Mouse (Mus musculus) ES-CJ7 (cell line): ENCODE results near the gene Erbb3.
A peak's percentile ranks its signal among the peaks of the same experiment; 100 is the strongest.
"Not testable (repeated sequence)": the region's sequence is repeated elsewhere in the genome, so short reads cannot be mapped to it uniquely, and the experiment has no call there.

Experiments
- DNase-seq: peaks from one replicate; pipeline ENCODE4 v3.0.0; 2011; ENCODE audit warnings: low read depth, low spot score

Gene Erbb3

DNA sequence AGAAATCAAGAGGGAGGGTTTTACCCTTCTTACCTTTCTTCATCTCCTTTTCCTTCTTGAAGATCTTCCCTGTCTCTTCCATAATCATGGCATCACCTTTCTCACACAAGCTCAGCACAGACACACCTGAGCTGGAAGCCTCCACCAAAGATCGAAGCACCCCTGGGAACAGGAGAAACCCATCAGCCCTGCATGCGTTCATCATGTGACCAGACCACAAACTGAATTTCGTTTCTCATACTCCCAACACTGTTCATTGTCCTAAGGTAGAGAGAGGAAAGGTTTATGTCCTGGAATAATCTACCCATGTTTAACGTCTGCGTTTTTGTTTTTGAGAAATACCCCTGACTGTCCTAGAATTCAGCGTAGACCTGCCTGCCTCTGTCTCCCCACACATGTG, 25.9 kb downstream of the Erbb3 start:
- no peak for DNase-seq

- DNase-seq = no peak
Observed at GRCm38 (mm10) chr10:128556963-128557362, 32.5 kb downstream of the Erbb3 start.

DNA sequence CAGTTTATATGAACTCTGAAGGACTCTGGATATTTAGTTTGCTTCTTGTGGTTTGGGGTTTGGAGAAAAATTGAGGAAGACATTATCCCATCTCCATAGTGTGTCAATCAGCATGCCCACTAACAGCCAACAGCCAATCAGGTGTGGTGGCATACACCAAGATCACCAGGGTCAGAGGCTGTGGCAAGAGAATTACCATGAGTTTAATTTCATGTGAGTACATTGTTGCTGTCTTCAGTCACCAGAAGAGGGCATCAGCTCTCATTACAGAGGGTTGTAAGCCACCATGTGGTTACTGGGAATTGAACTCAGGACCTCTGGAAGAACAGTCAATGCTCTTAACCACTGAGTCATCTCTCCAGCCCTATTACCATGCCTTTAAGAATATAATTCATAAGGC, 33.2 kb downstream of the Erbb3 start:
- DNase-seq = peak; percentile 78

- DNase-seq = not testable (repeated sequence)
Observed at GRCm38 (mm10) chr10:128555567-128555966, 33.9 kb downstream of the Erbb3 start.

DNA sequence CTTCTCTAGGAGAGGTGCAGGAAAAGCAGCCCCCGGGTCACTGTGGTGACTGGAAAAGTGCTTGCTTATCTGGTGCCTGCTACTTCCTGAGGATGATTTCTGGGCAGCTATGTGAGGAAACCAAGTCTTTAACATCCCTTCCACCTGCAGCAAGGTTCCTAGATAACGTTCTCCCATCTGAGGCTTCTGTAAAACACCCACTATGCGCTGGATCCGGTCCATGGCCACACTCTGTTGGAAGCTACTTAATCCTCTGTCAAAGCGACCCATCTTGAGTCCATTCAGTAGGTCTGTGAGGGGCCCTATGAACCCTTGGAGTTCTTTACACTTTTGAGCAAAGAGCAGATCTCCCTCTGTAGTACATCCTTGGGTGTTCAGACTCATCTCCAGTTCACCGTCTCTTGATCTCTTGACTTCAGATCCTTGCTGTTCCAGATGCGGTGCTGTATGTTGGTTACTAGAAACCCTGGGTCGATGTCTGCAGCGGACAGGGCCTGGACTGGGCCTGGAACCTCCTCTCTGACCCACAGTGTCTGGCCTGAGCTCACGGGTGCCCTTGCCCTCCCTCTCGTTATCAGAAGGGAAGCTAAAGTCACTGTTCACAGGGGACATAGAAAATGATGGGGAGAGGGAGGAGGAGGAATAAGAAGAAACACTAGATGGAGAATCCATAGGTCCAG, 39.2 kb downstream of the Erbb3 start:
- not testable (repeated sequence) for DNase-seq

DNA sequence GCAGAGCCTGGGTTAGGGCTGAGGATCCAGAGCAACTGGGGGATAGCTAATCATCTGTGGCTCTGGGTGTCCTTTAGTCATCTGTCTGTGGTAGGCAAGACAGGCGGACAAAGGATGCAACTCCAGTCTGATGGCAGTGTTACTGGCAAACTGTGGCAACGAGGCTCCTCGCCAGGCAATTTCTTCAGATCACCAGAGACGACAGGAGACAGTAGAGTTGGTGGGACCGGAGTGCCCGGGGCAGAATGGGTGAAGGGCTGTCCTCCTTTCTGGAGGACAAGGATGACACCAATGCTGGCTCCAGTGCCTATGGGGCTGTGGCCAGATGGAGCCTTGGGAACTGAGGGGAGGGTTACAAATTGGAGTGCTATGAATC, 39.8 kb downstream of the Erbb3 start:
- not testable (repeated sequence) for DNase-seq

DNA sequence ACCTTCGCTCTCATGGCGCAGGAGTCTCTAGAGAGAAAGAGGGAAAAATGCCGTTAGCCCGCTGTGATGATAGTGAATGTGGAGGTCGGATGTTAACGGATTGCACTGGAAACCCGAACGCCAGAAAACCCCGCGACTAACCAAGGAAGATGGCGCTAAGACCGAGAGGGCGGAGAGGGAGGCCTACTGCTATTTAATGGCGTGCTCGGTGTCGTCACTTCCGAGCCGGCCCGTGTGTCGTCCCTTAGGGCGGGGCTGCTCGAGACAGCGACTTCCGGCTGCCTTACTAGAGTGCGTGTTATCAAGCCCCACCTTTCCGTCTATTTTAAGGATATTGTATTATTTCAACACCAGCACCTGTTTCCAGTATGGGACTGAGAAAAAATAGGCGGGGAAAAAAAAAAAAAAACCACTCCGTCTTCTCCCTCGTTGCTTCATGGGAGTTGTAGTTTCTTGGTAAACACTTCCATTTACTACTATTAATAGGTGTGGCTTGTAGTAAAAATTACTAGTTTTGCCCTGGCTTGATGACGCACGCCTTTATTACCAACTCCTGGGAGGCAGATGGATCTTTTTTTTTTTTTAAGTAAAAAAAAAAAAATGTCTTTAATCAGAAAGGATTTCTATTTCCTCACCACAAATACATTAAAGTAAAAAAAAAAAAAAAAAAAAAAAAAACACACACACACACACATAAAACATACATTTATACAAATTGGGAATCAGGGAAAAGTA, 40.3 kb downstream of the Erbb3 start, which contains the start of gene Rpl41:
Gene Rpl41 (minus strand): TSS at position 359 of the 735 bp plus-strand sequence.
- peak; percentile 98 for DNase-seq

GRCm38 (mm10) chr10:128548051-128548791, 41.2 kb downstream of the Erbb3 start:
- DNase-seq = not testable (repeated sequence)

DNA sequence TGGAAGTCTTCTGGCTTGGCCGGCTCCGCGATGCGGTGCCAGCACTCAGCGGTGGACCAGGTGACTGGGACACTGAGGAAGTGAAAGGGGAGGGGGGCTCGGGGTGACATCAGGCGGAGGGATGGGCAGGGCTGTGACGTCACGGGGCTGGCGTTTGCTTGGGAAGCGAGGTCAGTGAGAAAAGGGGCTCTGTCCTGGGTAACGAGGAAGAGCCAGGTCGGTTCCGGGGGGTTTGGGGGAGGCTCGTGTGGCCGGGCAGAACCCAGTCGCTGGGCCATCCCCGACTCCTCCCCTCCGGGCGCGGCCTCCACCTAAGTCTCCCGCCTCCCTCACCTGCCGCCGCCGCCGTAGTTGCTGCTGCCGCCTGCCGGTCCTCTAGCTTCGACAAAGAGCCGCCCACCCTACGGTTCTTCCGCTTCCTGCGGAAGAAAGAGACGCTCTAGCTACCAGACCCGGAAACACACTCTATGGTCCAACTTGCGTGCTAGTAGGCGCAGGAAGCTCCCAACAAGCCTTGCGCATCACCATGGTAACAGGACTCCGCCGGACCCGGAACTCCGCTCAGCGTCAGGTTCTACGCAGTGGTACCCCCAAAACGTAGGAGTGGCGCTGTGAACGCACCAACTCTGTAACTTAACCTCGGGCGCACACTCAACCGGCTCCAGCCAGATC, 42.0 kb downstream of the Erbb3 start, which contains the start of gene Zc3h10:
Gene Zc3h10 (minus strand): TSS at position 414 of the 672 bp plus-strand sequence.
- peak; percentile 99 for DNase-seq

GRCm38 (mm10) chr10:128546787-128547186, 42.7 kb downstream of the Erbb3 start:
- no peak for DNase-seq

- DNase-seq = peak; percentile 86
Observed at GRCm38 (mm10) chr10:128546361-128546760, 43.1 kb downstream of the Erbb3 start.

GRCm38 (mm10) chr10:128545570-128545898, 43.9 kb downstream of the Erbb3 start:
- no peak for DNase-seq

DNA sequence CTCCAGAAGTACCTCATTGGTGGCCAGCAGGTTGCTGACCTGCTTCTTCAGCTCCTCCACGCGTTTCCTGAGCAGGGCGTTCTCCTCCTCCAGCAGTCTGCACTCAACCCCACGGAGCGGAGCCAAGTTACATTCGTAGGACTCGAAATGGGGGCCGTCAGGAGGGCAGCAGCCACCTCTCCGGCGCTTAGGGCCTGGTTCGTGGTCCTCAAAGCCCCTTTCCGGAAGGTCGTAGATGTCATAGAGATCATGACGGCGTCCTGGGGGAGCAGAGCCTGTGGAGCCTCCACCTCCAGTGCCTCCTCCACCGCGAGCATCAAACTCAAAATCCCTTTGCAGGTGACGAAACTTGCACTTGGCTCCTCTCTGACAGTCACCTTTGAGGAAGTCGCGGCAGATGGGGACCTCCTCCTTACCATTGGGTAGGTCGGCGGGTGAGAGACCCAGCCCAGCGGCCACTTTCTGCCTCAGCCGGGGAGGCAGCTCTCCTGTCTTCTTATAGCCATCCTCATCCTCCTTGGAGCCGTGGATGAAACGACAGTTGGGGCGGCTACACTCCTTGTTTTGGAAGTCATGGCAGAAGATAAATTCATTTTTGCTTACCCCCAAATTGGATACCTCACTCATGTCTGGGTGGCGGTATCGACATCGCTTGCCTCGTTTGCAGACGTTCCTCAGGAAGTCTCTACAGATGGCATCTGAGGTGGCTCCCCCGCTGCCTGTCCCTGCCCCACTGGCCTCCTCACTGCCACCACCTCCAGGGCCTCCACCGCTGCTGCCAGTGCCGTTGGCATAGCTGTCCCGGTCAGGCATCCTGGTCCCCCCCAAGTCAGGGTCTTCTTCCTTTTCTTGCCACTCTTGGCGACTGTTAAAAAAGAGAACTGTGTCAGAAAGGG, 44.5 kb downstream of the Erbb3 start:
- no peak for DNase-seq

- DNase-seq = no peak
Observed at GRCm38 (mm10) chr10:128544151-128544657, 45.2 kb downstream of the Erbb3 start.

DNA sequence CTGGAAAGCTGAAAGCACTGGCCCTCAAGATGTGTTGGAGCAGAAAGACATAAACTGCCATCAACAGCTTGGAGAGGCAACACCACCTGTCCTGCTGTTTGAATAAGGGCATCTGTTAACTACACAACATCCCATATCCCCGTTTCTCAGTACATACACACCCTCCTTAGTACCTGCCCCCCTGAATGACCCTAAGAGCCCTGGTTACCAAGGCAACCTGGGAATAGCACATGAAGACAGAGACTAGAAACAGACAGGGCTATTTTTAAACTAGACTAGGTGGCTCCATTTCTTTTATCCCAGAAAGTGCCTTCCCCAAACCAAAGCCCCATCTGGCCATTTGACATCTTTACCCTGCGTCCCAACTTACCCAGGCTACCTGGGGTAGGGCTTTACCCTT, 46.4 kb downstream of the Erbb3 start:
- no peak for DNase-seq

DNA sequence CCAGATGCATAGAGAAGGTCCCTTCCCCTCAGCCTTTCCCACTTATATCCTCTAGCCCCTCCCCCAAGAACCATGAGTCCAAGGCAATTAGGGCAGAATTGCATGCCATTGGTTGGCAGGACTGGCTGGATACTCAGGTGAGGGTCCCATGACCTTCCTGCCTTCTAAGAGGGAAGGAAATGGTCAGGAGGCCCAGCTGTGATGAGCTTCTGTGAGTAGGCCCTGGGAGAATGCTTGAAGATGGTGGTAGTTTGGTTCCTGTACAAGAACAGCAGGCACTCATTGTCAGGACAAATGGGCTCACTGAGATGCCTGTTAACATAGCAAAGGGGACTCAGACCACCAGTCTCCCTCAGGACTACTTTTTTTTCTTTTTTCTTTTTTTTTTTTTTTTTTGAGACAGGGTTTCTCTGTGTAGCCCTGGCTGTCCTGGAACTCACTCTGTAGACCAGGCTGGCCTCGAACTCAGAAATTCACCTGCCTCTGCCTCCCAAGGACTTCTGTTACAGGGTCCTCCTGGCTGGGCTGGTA, 51.0 kb downstream of the Erbb3 start:
- peak; percentile 85 for DNase-seq

DNA sequence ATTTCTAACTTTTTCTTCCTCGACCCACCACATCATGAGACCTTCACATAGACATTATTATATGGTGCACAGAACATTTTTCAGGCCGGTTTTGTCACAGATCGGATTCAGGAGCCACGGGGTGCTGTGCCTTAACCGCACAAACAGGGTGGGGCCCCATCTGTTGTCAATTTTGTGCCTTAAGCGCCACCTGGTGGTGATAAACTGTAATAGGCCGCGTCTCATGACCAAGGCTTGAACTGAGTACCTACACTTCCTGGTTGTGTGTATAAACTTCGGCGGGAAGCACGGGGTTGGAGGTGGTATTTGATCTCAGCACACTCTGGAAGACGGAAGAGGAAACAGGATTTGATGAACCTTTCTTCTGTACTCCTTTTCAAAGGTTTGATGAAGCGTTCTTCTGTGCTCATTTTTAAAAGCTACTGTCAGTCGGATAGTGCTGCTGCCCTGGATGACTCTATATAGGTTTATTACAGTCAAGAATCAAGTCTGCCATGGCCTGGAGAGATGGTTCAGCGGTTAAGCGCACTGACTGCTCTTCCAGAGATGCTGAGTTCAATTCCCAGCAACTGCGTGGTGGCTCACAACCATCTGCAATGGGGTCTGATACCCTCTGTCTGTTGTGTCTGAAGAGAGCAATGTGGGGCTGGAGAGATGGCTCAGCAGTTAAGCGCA, 53.0 kb downstream of the Erbb3 start:
- peak; percentile 94 for DNase-seq

DNA sequence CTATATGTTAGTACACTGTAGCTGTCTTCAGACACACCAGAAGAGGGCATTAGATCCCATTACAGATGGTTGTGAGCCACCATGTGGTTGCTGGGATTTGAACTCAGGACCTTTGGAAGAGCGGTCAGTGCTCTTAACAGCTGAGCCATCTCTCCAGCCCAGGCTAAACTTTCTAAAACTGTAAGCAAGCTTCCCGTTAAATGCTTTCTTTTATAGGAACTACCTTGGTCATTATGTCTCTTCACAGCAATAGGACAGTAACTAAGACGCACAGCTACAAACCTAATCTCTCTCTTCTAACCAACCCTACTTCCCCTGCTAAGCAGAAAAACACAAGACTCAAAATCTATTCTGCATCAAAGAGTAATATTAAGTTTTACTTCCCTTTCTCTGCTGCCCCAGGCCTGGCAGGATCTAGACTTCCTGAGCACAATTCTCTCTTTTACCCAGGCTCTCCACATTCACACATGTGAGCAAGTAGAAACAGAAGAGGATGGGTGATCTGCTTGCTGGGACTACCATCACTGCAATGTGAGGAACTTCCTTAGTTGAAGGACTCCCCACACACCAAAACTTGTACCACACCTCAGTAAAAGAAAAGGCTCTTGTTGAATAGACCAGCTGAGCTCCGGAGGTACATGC, 53.7 kb downstream of the Erbb3 start:
- DNase-seq = no peak

DNA sequence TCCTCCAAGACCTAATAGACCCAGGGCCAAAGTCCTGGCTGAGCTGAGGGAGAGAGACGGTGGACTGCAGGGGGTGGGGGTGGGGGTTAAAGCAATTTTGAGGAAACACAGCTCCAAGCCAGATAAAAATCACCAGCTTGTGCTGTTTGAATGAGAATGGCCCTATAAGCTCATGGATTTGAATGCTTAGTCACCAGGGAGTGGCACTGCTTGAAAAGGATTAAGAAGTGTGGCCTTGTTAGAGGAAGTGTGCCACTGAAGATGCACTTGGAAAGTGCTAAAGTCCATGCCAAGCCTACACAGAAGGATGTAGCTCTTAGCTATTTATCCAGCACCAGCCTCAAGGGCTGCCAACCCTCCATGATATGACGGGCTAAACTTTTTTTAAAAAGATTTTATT, 54.2 kb downstream of the Erbb3 start:
- DNase-seq = no peak
